Mouse (Mus musculus): Measurements from ENCODE around the gene Atp13a2.

The Atp13a2 gene

GRCm38 (mm10) chr4:140986711-140987395 is at the start of gene Atp13a2:
Atp13a2 (plus strand) TSS chr4:140986873.
- DNase-seq = peak; percentile 94

GRCm38 (mm10) chr4:140944356-140944755 is 42.3 kb upstream of the Atp13a2 start:
- DNase-seq = no peak

DNA sequence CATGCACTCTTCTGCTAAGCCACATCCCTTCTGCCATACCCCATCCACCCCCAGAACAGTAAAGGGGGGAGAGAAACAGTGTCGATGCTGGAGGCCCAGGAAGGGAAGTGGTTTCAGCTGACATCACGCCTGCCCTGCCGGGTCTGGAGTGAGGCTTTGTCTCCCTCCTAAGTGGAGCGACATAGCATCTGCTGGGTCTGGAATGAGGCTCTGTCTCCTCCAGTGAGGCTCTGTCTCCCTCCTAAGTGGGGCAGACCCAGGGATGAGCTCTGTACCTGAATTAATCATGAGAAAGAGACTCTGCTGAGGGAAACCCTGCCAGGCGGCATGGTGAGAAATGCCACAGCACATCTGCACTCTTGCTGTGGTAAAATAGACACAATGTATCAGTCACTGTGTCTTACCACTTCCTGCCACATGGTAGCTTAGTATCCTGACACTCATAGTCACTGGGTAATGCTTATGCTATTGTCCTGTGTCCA is 41.7 kb upstream of the Atp13a2 start:
- DNase-seq = no peak

DNA sequence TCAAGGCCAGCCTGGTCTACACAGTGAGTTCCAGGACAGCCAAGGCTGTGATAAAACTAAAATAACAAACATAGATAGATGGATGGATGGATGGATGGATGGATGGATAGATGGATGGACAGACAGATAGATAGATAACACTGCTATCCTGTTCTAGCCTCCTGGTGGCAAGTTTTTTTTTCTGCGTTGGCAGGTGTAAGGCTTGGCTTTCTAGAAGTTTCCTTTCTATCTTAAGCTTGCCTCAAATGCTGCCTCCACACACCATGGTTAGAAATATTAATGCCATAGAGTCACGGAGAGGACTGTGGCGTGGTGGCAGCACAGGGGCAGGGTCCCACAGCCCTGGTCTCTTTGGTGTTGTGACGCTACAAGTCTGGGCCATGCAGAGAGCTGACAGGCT is 41.1 kb upstream of the Atp13a2 start:
- DNase-seq = no peak

- no peak for DNase-seq
Measured at GRCm38 (mm10) chr4:140946048-140946447, 40.6 kb upstream of the Atp13a2 start.

GRCm38 (mm10) chr4:140946580-140947205 is 40.0 kb upstream of the Atp13a2 start:
- no peak for DNase-seq

DNA sequence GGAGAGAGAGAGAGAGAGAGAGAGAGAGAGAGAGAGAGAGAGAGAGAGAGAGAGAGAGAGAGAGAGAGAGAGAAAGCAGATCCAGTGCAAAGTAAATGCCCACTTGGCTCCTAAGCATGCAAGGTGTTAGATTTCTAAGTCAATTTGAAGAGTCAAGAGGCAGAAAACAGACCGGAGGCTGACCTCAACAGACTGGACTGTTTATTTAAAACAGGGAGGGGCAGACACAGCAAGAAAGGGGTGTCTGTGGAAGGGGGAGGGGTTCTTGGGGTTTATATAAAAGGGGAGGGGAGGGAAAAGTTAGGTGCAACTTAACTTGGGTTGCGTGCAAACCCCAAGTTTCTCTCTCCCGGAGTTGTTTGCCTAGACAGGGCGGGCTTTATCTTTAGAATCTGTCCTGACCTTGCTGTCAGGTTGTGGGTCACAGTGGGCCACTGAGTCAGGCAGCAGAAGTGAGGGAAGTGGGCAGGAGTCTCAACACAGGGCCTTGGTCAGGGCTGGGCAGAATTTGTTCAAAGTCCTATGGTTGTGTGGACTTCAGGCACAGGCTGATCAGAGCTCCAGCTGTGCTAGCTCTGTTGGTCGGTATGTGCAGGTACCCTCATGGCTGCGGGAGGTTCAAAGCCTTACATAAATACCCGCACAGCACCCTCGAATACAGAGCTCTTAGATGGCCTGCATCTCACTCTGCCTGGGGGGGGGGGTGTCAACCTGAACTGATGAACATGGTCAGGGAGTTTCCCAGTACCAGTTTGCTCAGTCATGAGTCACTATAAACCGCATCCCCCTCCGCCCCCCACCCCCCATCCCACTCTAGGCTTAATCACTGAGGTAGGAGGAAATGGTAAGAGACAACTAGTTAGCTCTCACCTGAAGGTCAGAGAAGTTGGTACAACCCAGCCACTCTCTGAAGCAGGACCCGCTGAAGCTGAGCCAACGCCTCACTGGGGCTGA is 38.9 kb upstream of the Atp13a2 start:
- DNase-seq = no peak

GRCm38 (mm10) chr4:140948481-140948880 is 38.2 kb upstream of the Atp13a2 start:
- no peak for DNase-seq

- no peak for DNase-seq
Measured at GRCm38 (mm10) chr4:140949052-140949451, 37.6 kb upstream of the Atp13a2 start.

GRCm38 (mm10) chr4:140949616-140950015 is 37.1 kb upstream of the Atp13a2 start:
- no peak for DNase-seq

DNA sequence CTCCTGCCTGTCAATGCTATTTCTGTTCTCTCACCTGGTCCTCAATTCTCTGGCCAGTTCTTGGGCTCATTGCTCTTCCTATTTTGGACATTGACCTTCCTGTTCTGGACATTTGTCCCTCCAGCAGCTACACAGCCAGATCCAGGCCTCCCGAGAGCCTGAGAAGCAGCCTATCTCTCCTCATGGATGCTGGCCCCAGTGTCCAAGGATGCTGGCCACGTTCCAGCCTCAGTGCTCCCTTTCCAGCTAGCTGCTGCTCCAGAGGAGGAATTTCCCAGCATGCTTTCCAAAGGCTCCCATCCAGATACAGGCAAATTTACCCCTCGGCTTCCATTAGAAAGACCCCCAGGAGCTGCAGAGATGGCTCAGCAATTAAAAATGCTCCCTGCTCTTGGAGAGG is 36.1 kb upstream of the Atp13a2 start:
- DNase-seq = no peak

DNA sequence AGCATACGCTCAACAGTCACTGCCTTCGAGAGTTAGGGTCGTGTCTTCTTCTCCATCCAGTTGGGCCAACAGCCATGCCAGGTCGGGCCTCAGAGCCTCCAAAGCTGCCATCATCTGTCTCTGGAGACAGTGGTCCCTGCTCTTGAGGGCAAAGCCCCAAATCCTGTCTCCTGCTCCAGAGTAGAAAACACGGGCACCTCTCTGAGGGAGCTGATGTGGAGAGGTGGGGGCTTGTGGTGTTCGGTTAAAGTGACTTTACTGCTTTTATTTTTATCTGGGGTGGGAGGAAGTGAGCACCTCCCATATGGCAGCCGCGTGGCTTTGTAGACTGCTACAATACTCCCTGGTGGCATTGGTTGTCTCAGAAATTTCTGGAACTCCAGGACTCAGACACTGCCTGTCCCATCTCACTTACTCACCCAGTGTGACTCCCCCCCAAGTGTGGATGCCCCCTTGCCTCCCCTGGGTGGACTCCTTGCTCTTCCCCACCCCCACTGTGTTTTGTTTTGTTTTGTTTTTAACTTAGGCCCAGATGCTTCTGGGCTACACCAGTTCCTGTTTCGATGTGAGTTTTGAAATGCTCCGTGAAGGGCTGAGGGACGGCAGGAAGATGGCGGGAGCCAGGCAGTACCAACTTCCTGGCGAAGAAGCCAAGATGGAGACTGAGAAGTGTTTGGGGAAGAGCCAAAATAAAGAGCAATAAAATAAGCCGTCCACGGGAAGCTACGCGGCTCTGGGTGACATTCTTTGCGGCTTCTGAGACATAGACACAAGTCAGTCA is 34.6 kb upstream of the Atp13a2 start:
- DNase-seq = no peak

DNA sequence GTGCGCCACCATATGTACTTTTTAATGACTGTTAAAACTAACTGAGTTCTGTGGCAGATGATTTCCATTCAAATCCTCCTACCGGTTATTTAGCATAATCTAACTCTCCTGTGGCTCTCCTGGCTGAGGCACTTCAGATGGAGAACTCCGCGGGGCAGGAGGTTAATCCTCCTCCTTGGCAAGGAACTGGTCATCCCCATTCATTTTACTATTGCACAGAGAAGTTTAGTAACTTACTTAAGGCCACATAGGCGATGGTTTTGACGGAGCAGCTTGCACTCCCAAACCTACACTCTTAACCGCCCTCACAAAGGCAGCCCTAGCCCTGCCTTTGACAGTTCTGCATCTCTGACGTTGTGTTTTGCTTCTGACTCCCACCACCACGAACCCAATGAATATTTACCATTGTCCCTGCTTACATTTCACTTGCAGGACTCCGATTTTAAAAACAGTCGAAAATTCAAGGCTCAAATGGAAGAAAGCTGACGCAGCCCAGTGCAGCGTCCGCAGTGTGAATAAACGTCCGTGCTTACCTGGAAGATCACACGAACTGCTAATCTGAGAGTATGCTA is 29.5 kb upstream of the Atp13a2 start:
- no peak for DNase-seq

GRCm38 (mm10) chr4:140957725-140958124 is 28.9 kb upstream of the Atp13a2 start:
- DNase-seq = peak; percentile 72

- DNase-seq = peak; percentile 51
Measured at GRCm38 (mm10) chr4:140958319-140958718, 28.4 kb upstream of the Atp13a2 start.

GRCm38 (mm10) chr4:140959128-140959679 is 27.5 kb upstream of the Atp13a2 start:
- DNase-seq = peak; percentile 53

GRCm38 (mm10) chr4:140959715-140960479 is 26.8 kb upstream of the Atp13a2 start:
- DNase-seq = peak; percentile 62

GRCm38 (mm10) chr4:140960781-140961466 is 25.7 kb upstream of the Atp13a2 start, which contains the start of gene Sdhb:
Sdhb (plus strand) TSS chr4:140961203.
- peak; percentile 99 for DNase-seq

GRCm38 (mm10) chr4:140961467-140962206 is 25.0 kb upstream of the Atp13a2 start:
- DNase-seq = no peak
